Mouse (Mus musculus) E14TG2a.4 (cell line): ENCODE results near the gene Ywhae.
A peak's percentile ranks its signal among the peaks of the same experiment; 100 is the strongest.

Experiments used
- H3K27me3 ChIP-seq: 2 replicates; pipeline ENCODE4 v1.6.1; 2014; ENCODE audit warnings: low read length, control low read depth; ENCODE audit not compliant: insufficient read depth
- H3K36me3 ChIP-seq: 2 replicates; pipeline ENCODE4 v1.6.1; 2014; ENCODE audit warnings: low read length, control low read depth; ENCODE audit not compliant: insufficient read depth
- H3K4me1 ChIP-seq: replicated peaks from 2 replicates; pipeline ENCODE4 v1.6.1; 2014; ENCODE audit warnings: low read depth, low read length, control low read depth
- H3K4me3 ChIP-seq: replicated peaks from 2 replicates; pipeline ENCODE4 v1.5.1; 2014; ENCODE audit warnings: mild to moderate bottlenecking, low read length
- H3K9me3 ChIP-seq: 2 replicates; pipeline ENCODE4 v1.6.1; 2014; ENCODE audit warnings: low read length, control low read depth
- CTCF ChIP-seq: conservative IDR thresholded peaks from 2 replicates; pipeline ENCODE4 v1.5.1; 2014; ENCODE audit warnings: low read length
- NANOG ChIP-seq: IDR thresholded peaks from 2 replicates; pipeline ENCODE4 v1.6.1; 2014; ENCODE audit warnings: borderline replicate concordance, low read length, mixed read lengths
- POU5F1 ChIP-seq: IDR thresholded peaks from 2 replicates; pipeline ENCODE4 v1.6.1; 2014; ENCODE audit warnings: low read length, borderline replicate concordance

Ywhae gene

GRCm38 (mm10) chr11:75768091-75768989 is 35.7 kb downstream of the Ywhae start:
- Histone ChIP-seq H3K9me3 (no peaks in the 10 kb centered on the region), H3K27me3 (no peaks in the 10 kb centered on the region), H3K4me1 (peaks cover 56% of the 10 kb centered on the region), H3K36me3 (peaks cover 51% of the 10 kb centered on the region), H3K4me3 (no peak overlapping the region)
- no peak for TF ChIP-seq NANOG
- TF ChIP-seq CTCF: no peak
- TF ChIP-seq POU5F1: no peak

GRCm38 (mm10) chr11:75769206-75769605 is 36.5 kb downstream of the Ywhae start:
- TF ChIP-seq POU5F1 (no peak), CTCF (peak; percentile 15; the same call in 1 of the 2 replicates)
- peaks cover 48% of the 10 kb centered on the region for H3K4me1 ChIP-seq
- no peaks in the 10 kb centered on the region for H3K9me3 ChIP-seq
- H3K27me3 ChIP-seq: no peaks in the 10 kb centered on the region
- H3K36me3 ChIP-seq: peaks cover 42% of the 10 kb centered on the region
- no peak overlapping the region for H3K4me3 ChIP-seq

- Histone ChIP-seq H3K4me3 (no peak overlapping the region), H3K27me3 (no peaks in the 10 kb centered on the region), H3K36me3 (peaks cover 9% of the 10 kb centered on the region; the same call in 1 of the 2 replicates), H3K4me1 (peaks cover 20% of the 10 kb centered on the region), H3K9me3 (no peaks in the 10 kb centered on the region)
- TF ChIP-seq POU5F1 (no peak), CTCF (no peak), NANOG (no peak)
Observed at GRCm38 (mm10) chr11:75772562-75772961, 39.9 kb downstream of the Ywhae start.

- Histone ChIP-seq H3K36me3 (no peaks in the 10 kb centered on the region), H3K4me3 (no peak overlapping the region), H3K9me3 (no peaks in the 10 kb centered on the region), H3K27me3 (no peaks in the 10 kb centered on the region), H3K4me1 (no peaks in the 10 kb centered on the region)
- TF ChIP-seq POU5F1: no peak
- no peak for TF ChIP-seq NANOG
- peak; percentile 33 for TF ChIP-seq CTCF
Observed at GRCm38 (mm10) chr11:75775919-75776318, 43.2 kb downstream of the Ywhae start.

- TF ChIP-seq POU5F1 (no peak), CTCF (peak; percentile 74), NANOG (no peak)
- Histone ChIP-seq H3K9me3 (no peaks in the 10 kb centered on the region), H3K4me1 (peaks cover 11% of the 10 kb centered on the region)
Observed at GRCm38 (mm10) chr11:75781919-75782318, 49.2 kb downstream of the Ywhae start.

GRCm38 (mm10) chr11:75783799-75784198 is 51.1 kb downstream of the Ywhae start:
- Histone ChIP-seq H3K4me3 (no peak overlapping the region), H3K27me3 (peaks cover 10% of the 10 kb centered on the region; the same call in 1 of the 2 replicates), H3K9me3 (no peaks in the 10 kb centered on the region), H3K4me1 (peaks cover 26% of the 10 kb centered on the region), H3K36me3 (no peaks in the 10 kb centered on the region)
- TF ChIP-seq NANOG: no peak

More at GRCm38 (mm10) chr11:75781919-75782318, 49.2 kb downstream of the Ywhae start:
- Histone ChIP-seq H3K4me3 (no peak overlapping the region), H3K27me3 (peaks cover 7% of the 10 kb centered on the region; the same call in 1 of the 2 replicates), H3K36me3 (no peaks in the 10 kb centered on the region)

GRCm38 (mm10) chr11:75785897-75786296 is 53.2 kb downstream of the Ywhae start:
- Histone ChIP-seq H3K4me1 (peaks cover 26% of the 10 kb centered on the region), H3K36me3 (no peaks in the 10 kb centered on the region), H3K9me3 (no peaks in the 10 kb centered on the region), H3K4me3 (no peak overlapping the region), H3K27me3 (peaks cover 26% of the 10 kb centered on the region)
- TF ChIP-seq POU5F1 (no peak), NANOG (no peak), CTCF (no peak)

- peaks cover 75% of the 10 kb centered on the region for H3K27me3 ChIP-seq
- TF ChIP-seq NANOG (no peak), CTCF (no peak), POU5F1 (no peak)
- H3K36me3 ChIP-seq: no peaks in the 10 kb centered on the region
- H3K4me1 ChIP-seq: peaks cover 19% of the 10 kb centered on the region
- H3K4me3 ChIP-seq: no peak overlapping the region
- no peaks in the 10 kb centered on the region for H3K9me3 ChIP-seq
Observed at GRCm38 (mm10) chr11:75792535-75792934, 59.9 kb downstream of the Ywhae start.

- TF ChIP-seq NANOG (no peak), CTCF (no peak), POU5F1 (no peak)
- Histone ChIP-seq H3K27me3 (peaks cover 83% of the 10 kb centered on the region), H3K36me3 (no peaks in the 10 kb centered on the region), H3K9me3 (no peaks in the 10 kb centered on the region), H3K4me3 (no peak overlapping the region), H3K4me1 (peaks cover 14% of the 10 kb centered on the region)
Observed at GRCm38 (mm10) chr11:75793351-75793750, 60.7 kb downstream of the Ywhae start.
